Mouse (Mus musculus): ENCODE results near the gene Mcrip2.

- TF ChIP-seq CTCF (IDR thresholded peaks at IDR 0.05; ENCODE audit: low read depth, low read length) (no peak), POLR2A (IDR thresholded peaks at IDR 0.05; ENCODE audit: extremely low read depth, insufficient read depth, low read length) (no peak)
Measured at GRCm38 (mm10) chr17:25903061-25903460, 34.5 kb upstream of the Mcrip2 start.
